Mouse (Mus musculus) myocyte (in vitro differentiated cells): Measurements from ENCODE around the gene Stard7.

Source experiments
- E2F4 ChIP-seq: IDR thresholded peaks from one replicate; pipeline ENCODE4 v1.6.1; 2011; ENCODE audit warnings: mild to moderate bottlenecking, control low read depth, moderate library complexity; ENCODE audit not compliant: insufficient read depth
- MAX ChIP-seq: IDR thresholded peaks from one replicate; pipeline ENCODE4 v1.6.1; 2011; ENCODE audit warnings: low read depth, mild to moderate bottlenecking, control low read depth
- MYOG ChIP-seq, 3 experiments: IDR thresholded peaks; one replicate each; pipeline ENCODE4 v1.6.1; 2011; ENCODE audit warnings: control low read depth in 2 of 3, low read depth in 2 of 3, mild to moderate bottlenecking in 2 of 3; ENCODE audit not compliant: insufficient read length in 2 of 3, control insufficient read depth in 1 of 3, insufficient read depth in 1 of 3
- POLR2A ChIP-seq: IDR thresholded peaks from one replicate; pipeline ENCODE4 v1.6.1; 2011; ENCODE audit warnings: low read depth, mild to moderate bottlenecking, control low read depth, moderate library complexity; ENCODE audit not compliant: insufficient read length
- POLR2AphosphoS2 ChIP-seq: IDR thresholded peaks from one replicate; pipeline ENCODE4 v1.6.1; 2011; ENCODE audit warnings: low read depth, control low read depth; ENCODE audit not compliant: insufficient read length
- TCF12 ChIP-seq: IDR thresholded peaks from one replicate; pipeline ENCODE4 v1.6.1; 2011; ENCODE audit warnings: mild to moderate bottlenecking, control low read depth; ENCODE audit not compliant: poor library complexity, insufficient read depth, severe bottlenecking

DNA sequence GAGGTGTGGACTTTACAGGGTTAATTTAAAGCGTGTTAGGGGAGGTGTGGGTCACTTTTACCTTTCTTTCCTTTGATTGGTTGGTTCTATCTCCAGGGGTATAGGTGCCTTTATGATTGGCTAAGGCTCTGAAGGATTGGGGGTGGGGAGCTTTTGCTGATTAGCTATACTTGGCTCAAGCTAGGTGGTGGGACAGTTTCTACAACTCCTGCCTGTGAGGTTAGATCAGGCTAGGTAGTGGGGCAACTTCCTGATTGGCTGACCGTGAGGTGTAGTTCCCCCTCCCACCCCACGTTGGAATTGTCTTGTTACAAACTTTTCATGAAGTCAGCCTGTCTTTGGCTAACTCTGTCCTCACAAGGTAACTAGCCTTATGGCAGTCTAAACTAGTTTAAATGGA, 37.2 kb downstream of the Stard7 start:
- TF ChIP-seq E2F4 (no peak), POLR2A (no peak), POLR2AphosphoS2 (no peak), TCF12 (no peak), MYOG (IDR thresholded peaks at IDR 0.05; ENCODE audit: control insufficient read depth in 1 of 3, insufficient read depth in 1 of 3, insufficient read length in 2 of 3, low read depth in 2 of 3) (no peak), MAX (no peak)
